Mouse (Mus musculus): ENCODE measurements around the gene Olfr761.
"Not testable (repeated sequence)": the region's sequence is repeated elsewhere in the genome, so short reads cannot be mapped to it uniquely, and the experiment has no call there.

Gene Olfr761

DNA sequence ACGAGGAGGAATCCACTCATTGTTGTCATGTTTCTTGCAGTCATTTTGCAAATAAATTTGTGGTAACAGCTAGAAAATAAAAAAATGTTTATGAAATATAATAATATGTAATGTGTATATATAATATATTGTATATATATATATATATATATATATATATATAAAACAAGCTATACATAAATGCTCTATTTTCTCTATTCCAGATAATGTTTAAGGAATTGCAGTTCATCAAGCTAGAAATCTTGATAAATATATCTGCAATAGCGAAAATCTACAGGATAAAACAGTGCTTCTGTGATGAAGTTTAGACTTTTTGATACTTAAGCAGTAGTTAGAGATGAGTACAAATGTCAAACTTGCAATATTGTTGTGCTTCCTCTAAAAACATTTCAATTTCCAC lies at the start of gene Olfr761:
Gene Olfr761 (minus strand): TSS at position 101 of the 400 bp plus-strand sequence.
- DNase-seq, result no peak

DNA sequence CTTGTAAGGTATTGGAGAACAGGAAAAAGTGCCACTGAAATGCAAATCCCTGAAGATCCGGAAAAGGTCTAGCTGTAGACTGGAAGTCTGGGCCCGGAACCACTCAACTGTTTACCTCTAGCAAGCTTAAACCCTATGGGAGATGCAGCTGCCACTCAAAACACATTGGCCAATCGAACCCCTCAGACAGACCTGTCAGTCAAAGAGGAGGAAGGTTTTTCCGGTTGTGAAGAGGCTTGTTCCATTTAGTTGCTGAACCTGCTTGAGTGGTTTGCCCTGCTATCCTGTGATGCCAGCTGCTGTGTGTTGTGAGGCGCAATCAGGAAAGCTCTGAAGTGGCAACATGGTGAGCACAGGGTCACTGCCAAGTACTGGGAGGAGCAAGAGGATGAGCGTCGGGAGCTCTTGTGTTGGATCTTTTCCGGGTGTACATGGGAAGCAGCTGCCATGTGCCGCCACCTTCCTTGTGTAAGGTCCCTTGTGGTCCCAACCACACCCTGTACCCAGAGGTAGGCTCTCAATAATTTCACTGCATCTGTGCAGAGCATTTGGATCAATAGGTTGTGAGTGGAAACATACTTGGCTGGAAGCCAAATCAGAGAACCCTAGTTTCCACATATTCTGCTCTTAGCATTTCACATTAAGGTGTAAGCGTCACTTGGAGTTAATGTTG lies 42.9 kb upstream of the Olfr761 start:
- no peak for DNase-seq

DNA sequence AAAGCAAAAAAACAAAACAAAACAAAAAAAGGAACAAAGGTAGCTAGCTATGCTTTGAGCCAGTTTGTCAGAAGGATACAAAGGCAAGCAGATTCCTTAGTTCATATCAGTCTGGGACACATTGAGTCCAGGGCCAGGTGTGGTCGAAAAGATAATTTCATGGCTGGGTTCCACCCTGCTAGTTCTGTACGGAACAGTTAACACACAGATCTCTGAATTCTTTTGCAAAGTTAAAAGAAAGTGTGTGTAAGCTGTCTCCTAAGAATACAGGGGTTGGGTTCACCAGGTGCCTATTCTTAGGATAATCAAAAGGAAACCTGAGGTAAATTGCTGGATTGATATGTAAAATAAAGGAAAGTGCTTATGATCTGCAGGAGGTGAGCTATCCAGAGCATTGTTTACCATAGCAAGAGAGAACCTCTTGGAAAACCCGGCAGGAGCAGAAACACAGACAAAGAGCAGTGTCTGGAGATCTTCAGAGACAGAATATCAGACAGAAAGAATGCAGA lies 37.6 kb upstream of the Olfr761 start:
- no peak for DNase-seq

DNA sequence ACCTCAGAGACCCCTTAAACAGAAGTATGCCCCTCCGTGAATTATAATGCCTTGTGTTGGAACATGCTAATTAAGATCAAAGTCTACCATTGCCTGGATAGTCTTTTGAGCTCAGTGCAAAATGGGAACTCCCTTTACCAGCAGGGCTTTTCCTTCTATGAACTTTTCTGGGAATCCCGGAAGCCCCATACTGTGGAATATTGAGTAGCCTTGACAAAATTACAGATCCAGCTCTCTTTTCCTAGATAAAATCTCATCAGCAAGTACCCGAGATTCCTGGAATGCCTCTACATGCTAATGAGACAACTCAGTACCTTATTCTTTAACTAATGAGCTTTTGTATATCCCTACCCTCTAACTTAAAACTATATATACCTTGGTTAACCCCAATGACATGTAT lies 20.7 kb upstream of the Olfr761 start:
- DNase-seq, result no peak

DNA sequence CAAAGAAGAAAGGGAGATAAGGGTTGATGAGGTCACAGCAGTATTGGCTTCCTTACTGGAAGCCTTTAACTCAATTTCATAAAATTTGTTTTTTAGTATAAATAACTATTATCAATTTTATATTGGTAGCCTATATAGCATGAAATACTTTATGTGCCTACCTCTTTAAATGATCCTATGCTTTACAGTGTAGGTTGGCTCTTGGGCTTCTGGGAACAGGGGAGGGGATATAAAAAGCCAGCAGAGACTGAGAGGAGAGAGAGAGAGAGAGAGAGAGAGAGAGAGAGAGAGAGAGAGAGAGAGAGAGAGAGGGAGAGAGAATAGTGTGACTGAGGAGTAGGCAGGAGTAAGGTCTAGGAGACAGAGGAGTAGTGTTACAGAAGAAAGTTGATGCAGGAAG lies 32.6 kb downstream of the Olfr761 start, which contains the start of gene Olfr128:
Gene Olfr128 (plus strand): TSS at position 301 of the 400 bp plus-strand sequence.
- DNase-seq, result no peak

DNA sequence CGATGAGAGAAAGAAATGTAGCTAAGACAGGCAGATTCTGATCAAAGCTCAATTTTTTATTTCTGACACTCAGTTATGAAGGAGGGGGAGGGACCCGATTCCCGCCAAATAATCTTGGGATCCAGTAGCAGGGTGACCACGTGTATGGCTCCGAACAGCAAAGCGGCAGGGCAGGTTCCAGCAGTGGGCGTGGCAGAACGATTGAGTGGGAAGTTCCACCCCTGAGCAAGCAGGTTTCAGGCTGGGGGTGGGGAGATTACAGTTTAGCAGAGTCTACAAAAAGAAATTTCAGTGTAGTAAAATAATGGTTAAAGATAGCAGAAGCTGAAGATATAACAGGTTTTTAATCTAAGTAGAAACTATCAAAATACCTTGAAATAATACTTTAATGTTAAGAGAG lies 46.1 kb downstream of the Olfr761 start:
- not testable (repeated sequence) for DNase-seq

All from lung, postnatal 36 days (tissue).